Mouse (Mus musculus): ENCODE data around the gene Pknox2. TPM values are rescaled to one million over a fixed set of nuclear protein-coding genes. Genes with fewer than 3 reads are reported as not detected.

The Pknox2 gene
- polyA plus RNA-seq, 1 experiment from 2014 or later = 0.18 TPM

DNA sequence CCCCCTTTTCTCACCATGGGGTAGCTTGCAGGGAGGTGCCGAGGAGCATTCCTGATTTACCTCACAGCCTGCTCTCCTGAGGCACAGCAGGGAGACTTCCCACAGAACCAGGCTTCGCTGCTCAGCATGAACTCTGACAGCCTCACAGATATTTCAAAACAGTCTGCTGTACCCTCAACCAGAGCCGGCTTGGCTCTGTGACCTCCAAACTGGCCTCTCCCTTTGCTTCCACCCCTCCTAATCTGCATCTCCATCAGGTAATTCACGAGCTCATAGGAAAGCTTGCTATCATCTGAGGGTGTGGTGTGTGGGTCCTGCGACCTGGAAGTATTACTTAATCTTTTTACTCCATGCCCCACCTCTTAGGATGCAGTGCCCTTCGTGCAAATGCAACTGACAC is 142.5 kb downstream of the Pknox2 start:
- no peak for TF ChIP-seq EP300 (IDR thresholded peaks at IDR 0.05; ENCODE audit: low read depth)
- no peak for TF ChIP-seq CTCF (IDR thresholded peaks at IDR 0.05; ENCODE audit: low read depth)
- Histone ChIP-seq H3K9me3 (ENCODE audit: low read length) (no peaks in the 10 kb centered on the region), H3K36me3 (replicated peaks; ENCODE audit: insufficient read depth, low read length) (no peaks in the 10 kb centered on the region), H3K27ac (ENCODE audit: low read depth) (no peak overlapping the region), H3K4me3 (ENCODE audit: low read depth, low read length) (no peak overlapping the region), H3K9ac (replicated peaks) (no peak overlapping the region), H3K4me2 (ENCODE audit: low read depth, low read length) (no peak overlapping the region), H3K4me1 (ENCODE audit: insufficient read depth) (no peaks in the 10 kb centered on the region), H3K27me3 (ENCODE audit: insufficient read depth, low read length) (no peaks in the 10 kb centered on the region)
- ATAC-seq (no peak), DNase-seq (no peak)
- WGBS (ENCODE audit: insufficient replicate concordance) = 36% methylated on average over 6 of the region's 6 CpGs

DNA sequence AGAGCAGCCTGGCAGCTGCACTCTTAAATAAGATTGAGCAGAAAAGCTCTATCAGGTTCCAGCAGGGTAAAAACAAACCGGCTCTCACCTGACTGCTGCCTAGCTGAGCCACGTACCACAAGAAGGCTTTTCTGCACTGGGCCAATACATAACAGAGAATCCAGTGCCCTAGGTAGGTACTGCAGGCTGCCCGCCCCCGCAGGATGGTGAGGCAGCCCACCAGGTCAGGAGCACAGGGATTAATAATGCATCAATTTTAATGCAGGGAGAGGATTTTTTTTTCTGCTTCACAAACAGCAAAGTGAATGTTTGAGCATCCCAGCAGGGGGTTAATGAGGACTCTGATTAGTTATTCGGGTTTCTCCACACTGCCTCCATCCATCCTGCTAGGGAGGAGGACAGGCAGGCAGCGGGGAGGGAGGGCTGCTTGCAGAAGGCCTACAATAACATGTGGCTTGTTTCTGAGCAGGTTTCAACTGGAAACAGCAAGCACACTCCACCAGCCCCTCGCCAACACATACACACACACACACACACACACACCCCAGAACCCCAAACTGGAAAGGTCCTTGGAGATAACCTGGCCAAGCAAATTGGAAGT is 145.2 kb downstream of the Pknox2 start:
- Histone ChIP-seq H3K9ac (replicated peaks) (no peak overlapping the region), H3K9me3 (ENCODE audit: low read length) (no peaks in the 10 kb centered on the region), H3K4me3 (ENCODE audit: low read depth, low read length) (no peak overlapping the region), H3K27ac (ENCODE audit: low read depth) (no peak overlapping the region), H3K4me2 (ENCODE audit: low read depth, low read length) (no peak overlapping the region), H3K27me3 (ENCODE audit: insufficient read depth, low read length) (no peaks in the 10 kb centered on the region), H3K36me3 (replicated peaks; ENCODE audit: insufficient read depth, low read length) (no peaks in the 10 kb centered on the region), H3K4me1 (ENCODE audit: insufficient read depth) (no peaks in the 10 kb centered on the region)
- DNase-seq (no peak), ATAC-seq (no peak)
- WGBS (ENCODE audit: insufficient replicate concordance) = 56% methylated on average over 7 of the region's 7 CpGs
- no peak for TF ChIP-seq EP300 (IDR thresholded peaks at IDR 0.05; ENCODE audit: low read depth)
- TF ChIP-seq CTCF (IDR thresholded peaks at IDR 0.05; ENCODE audit: low read depth) = no peak

DNA sequence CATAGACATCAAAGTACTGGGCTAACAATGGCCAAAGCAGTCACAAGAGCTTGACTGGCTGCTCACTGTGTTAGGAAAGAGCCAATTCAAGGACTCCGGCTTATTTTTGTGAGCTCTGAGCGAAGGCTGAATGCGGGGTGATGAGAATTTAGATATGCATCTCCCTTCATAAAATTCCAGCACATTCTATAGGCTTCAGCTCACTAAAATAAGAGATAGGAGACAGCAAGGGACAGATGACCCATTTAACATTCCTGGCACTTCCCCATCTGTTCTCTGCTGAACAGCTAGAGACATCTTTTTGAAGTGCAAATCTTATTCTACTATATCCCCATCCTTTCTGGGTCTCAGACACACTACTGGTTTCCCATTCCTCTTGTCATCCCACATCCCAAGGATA is 147.8 kb downstream of the Pknox2 start:
- Histone ChIP-seq H3K4me3 (ENCODE audit: low read depth, low read length) (no peak overlapping the region), H3K27me3 (ENCODE audit: insufficient read depth, low read length) (no peaks in the 10 kb centered on the region), H3K4me1 (ENCODE audit: insufficient read depth) (no peaks in the 10 kb centered on the region), H3K27ac (ENCODE audit: low read depth) (no peak overlapping the region), H3K9ac (replicated peaks) (no peak overlapping the region), H3K4me2 (ENCODE audit: low read depth, low read length) (no peak overlapping the region), H3K9me3 (ENCODE audit: low read length) (no peaks in the 10 kb centered on the region), H3K36me3 (replicated peaks; ENCODE audit: insufficient read depth, low read length) (no peaks in the 10 kb centered on the region)
- WGBS (ENCODE audit: insufficient replicate concordance) = 87% methylated on average over 3 of the region's 3 CpGs
- TF ChIP-seq CTCF (IDR thresholded peaks at IDR 0.05; ENCODE audit: low read depth) = no peak
- no peak for TF ChIP-seq EP300 (IDR thresholded peaks at IDR 0.05; ENCODE audit: low read depth)
- no peak for ATAC-seq
- DNase-seq = no peak

DNA sequence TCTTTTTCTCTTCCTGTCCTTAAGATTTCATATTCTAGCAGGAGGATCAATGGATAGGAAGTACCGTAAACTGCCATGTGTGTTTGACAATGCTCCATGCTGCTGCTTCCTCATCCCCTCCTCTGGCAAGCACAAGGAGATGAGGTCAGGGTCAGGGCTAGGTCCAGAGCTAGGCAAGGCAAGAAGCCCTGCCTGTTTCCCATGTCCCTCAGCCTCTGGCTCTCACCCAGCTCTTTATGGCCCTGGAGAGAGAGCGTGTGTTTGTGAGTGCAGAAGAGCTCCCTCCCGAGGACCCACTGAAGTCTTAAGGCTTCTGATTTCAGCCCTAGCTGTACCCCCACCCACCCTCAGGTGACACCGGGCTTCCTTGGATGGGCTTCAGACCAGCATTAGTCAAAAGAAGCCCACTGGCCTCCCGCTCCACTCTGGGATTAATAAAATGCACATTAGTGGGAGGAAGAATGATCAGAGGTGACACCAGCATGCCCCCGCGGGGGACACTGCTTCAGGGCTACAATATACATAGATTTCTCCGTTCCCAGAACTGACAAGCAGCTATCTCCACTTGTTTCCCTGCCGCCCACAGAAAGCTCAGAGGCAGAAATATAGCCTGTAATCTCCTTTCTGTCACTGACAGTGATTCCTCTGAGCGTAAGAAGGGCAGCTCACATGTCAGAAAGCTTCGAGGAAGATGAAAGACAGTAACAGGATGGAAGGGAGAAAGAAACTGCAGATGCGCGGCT is 156.4 kb downstream of the Pknox2 start:
- no peaks in the 10 kb centered on the region for H3K36me3 ChIP-seq (replicated peaks; ENCODE audit: insufficient read depth, low read length)
- H3K27ac ChIP-seq (ENCODE audit: low read depth) = no peak overlapping the region
- no peak overlapping the region for H3K4me3 ChIP-seq (ENCODE audit: low read depth, low read length)
- H3K4me1 ChIP-seq (ENCODE audit: insufficient read depth) = no peaks in the 10 kb centered on the region
- DNase-seq = no peak
- ATAC-seq = no peak
- H3K4me2 ChIP-seq (ENCODE audit: low read depth, low read length) = no peak overlapping the region
- 63% methylated on average over 13 of the region's 13 CpGs for WGBS (ENCODE audit: insufficient replicate concordance)
- no peak for TF ChIP-seq EP300 (IDR thresholded peaks at IDR 0.05; ENCODE audit: low read depth)
- no peak for TF ChIP-seq CTCF (IDR thresholded peaks at IDR 0.05; ENCODE audit: low read depth)
- H3K9me3 ChIP-seq (ENCODE audit: low read length) = no peaks in the 10 kb centered on the region
- no peaks in the 10 kb centered on the region for H3K27me3 ChIP-seq (ENCODE audit: insufficient read depth, low read length)
- no peak overlapping the region for H3K9ac ChIP-seq (replicated peaks)

DNA sequence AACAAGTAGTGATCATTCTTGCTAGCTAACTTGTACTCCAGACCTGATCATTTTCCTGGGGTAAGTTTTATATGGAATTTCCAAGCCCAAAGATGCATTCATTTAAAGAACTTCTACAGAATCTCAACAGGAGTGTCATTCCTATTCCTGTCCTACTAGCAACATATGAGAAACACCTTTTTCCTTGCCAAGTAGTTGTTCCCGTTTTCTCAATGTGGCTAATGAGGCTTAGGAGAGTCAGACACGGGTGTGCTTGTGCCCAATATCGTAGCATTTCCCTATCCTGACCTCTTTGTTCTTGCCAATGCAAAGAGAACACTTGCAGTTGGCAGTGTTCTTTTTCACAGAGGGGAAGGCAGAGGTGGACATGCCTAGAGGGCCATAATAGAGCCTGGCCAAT is 157.2 kb downstream of the Pknox2 start:
- no peak for TF ChIP-seq CTCF (IDR thresholded peaks at IDR 0.05; ENCODE audit: low read depth)
- TF ChIP-seq EP300 (IDR thresholded peaks at IDR 0.05; ENCODE audit: low read depth) = no peak
- Histone ChIP-seq H3K4me1 (ENCODE audit: insufficient read depth) (no peaks in the 10 kb centered on the region), H3K4me3 (ENCODE audit: low read depth, low read length) (no peak overlapping the region), H3K36me3 (replicated peaks; ENCODE audit: insufficient read depth, low read length) (no peaks in the 10 kb centered on the region), H3K27me3 (ENCODE audit: insufficient read depth, low read length) (no peaks in the 10 kb centered on the region), H3K27ac (ENCODE audit: low read depth) (no peak overlapping the region), H3K4me2 (ENCODE audit: low read depth, low read length) (no peak overlapping the region), H3K9ac (replicated peaks) (no peak overlapping the region), H3K9me3 (ENCODE audit: low read length) (no peaks in the 10 kb centered on the region)
- WGBS (ENCODE audit: insufficient replicate concordance) = 79% methylated on average over 3 of the region's 3 CpGs
- ATAC-seq (no peak), DNase-seq (no peak)

DNA sequence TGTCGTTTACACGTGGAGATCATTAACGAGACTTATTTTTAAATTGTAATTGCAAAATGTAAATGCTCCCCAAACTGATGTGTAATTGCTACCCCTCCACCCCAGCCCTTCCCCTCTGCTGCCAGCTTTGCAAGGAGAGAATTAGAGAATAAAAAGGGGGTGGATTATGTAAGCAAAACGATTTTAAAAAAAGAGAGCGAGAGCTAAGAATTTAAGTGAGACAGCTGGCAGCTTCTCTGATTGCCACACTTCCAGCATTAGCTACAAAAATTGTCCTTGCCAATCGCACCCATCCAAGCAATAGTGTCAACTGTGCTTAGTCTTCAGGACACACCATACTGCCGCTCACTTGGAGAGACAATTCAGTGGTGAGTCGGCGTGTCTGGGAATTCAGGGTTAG is 162.0 kb downstream of the Pknox2 start:
- Histone ChIP-seq H3K27ac (ENCODE audit: low read depth) (no peak overlapping the region), H3K27me3 (ENCODE audit: insufficient read depth, low read length) (no peaks in the 10 kb centered on the region), H3K4me1 (ENCODE audit: insufficient read depth) (no peaks in the 10 kb centered on the region), H3K4me3 (ENCODE audit: low read depth, low read length) (no peak overlapping the region), H3K9me3 (ENCODE audit: low read length) (no peaks in the 10 kb centered on the region), H3K4me2 (ENCODE audit: low read depth, low read length) (no peak overlapping the region), H3K9ac (replicated peaks) (no peak overlapping the region), H3K36me3 (replicated peaks; ENCODE audit: insufficient read depth, low read length) (no peaks in the 10 kb centered on the region)
- WGBS (ENCODE audit: insufficient replicate concordance) = 78% methylated on average over 9 of the region's 9 CpGs
- DNase-seq = no peak
- no peak for ATAC-seq
- TF ChIP-seq CTCF (IDR thresholded peaks at IDR 0.05; ENCODE audit: low read depth) = no peak
- TF ChIP-seq EP300 (IDR thresholded peaks at IDR 0.05; ENCODE audit: low read depth) = no peak

Measured in liver, postnatal 0 days (tissue).